Mouse (Mus musculus) kidney, postnatal 14 days (tissue): ENCODE results near the gene Hmgn3.

Source experiments
- DNase-seq: peaks from one replicate; pipeline ENCODE4 v3.0.0; 2022; ENCODE audit warnings: mixed read lengths

Hmgn3 gene

GRCm38 (mm10) chr9:83098652-83099307 is 47.7 kb downstream of the Hmgn3 start:
- DNase-seq = no peak

- DNase-seq = peak; percentile 15
Measured at GRCm38 (mm10) chr9:83097816-83098215, 48.7 kb downstream of the Hmgn3 start.

- no peak for DNase-seq
Measured at GRCm38 (mm10) chr9:83094649-83095336, 51.7 kb downstream of the Hmgn3 start.

- peak; percentile 40 for DNase-seq
Measured at GRCm38 (mm10) chr9:83083790-83084469, 62.6 kb downstream of the Hmgn3 start.

- DNase-seq = no peak
Measured at GRCm38 (mm10) chr9:83083091-83083490, 63.4 kb downstream of the Hmgn3 start.

- no peak for DNase-seq
Measured at GRCm38 (mm10) chr9:83082296-83082695, 64.2 kb downstream of the Hmgn3 start.

GRCm38 (mm10) chr9:83079724-83080123 is 66.8 kb downstream of the Hmgn3 start:
- no peak for DNase-seq

GRCm38 (mm10) chr9:83068246-83068645 is 78.2 kb downstream of the Hmgn3 start:
- no peak for DNase-seq

- DNase-seq = peak; percentile 17
Measured at GRCm38 (mm10) chr9:83061289-83061688, 85.2 kb downstream of the Hmgn3 start.
